Mouse (Mus musculus) neural tube, embryonic 14.5 days (tissue): ENCODE measurements around the gene Sgpl1. TPM values are rescaled to one million over a fixed set of nuclear protein-coding genes. Genes with fewer than 3 reads are reported as not detected.
A peak's percentile ranks its signal among the peaks of the same experiment; 100 is the strongest.

Source experiments
- ATAC-seq: fragments of 200-750 bp; cut with Nextera tagmentation; 2 replicates; pipeline ENCODE4 v1.8.0; 2017; ENCODE audit warnings: low read depth, mild to moderate bottlenecking, moderate TSS enrichment, moderate library complexity
- H3K27ac ChIP-seq: fragments of 300-500 bp; sonication (generic); 2 replicates; pipeline ENCODE4 v1.5.1; 2014; ENCODE audit warnings: low read depth, mild to moderate bottlenecking, control low read depth, low read length, moderate library complexity, mixed read lengths
- H3K27me3 ChIP-seq: fragments of 300-500 bp; sonication (generic); 2 replicates; pipeline ENCODE4 v1.6.1; 2014; ENCODE audit warnings: low read length; ENCODE audit not compliant: control insufficient read depth, insufficient read depth
- H3K36me3 ChIP-seq: fragments of 300-500 bp; sonication (generic); 2 replicates; pipeline ENCODE4 v1.6.1; 2014; ENCODE audit warnings: low read length, mixed read lengths; ENCODE audit not compliant: control insufficient read depth, insufficient read depth
- H3K4me1 ChIP-seq: fragments of 300-500 bp; sonication (generic); 2 replicates; pipeline ENCODE4 v1.6.1; 2014; ENCODE audit warnings: low read length; ENCODE audit not compliant: control insufficient read depth, insufficient read depth
- H3K4me2 ChIP-seq: fragments of 300-500 bp; sonication (generic); 2 replicates; pipeline ENCODE4 v1.6.1; 2014; ENCODE audit warnings: mild to moderate bottlenecking, low read depth, low read length, control low read depth
- H3K4me3 ChIP-seq: fragments of 300-500 bp; sonication (generic); 2 replicates; pipeline ENCODE4 v1.5.1; 2014; ENCODE audit warnings: low read depth, low read length, control low read depth, mixed read lengths
- H3K9ac ChIP-seq: fragments of 300-500 bp; sonication (generic); replicated peaks from 2 replicates; pipeline ENCODE4 v1.6.1; 2014; ENCODE audit warnings: low read depth, mild to moderate bottlenecking, control low read depth, low read length, mixed read lengths
- H3K9me3 ChIP-seq: fragments of 300-500 bp; sonication (generic); 2 replicates; pipeline ENCODE4 v1.6.1; 2016; ENCODE audit warnings: low read length; ENCODE audit not compliant: control insufficient read depth
- WGBS: fragments of 180-500 bp; shearing (Covaris S2); extraction: QIAGEN DNeasy Blood & Tissue Kit; methylation state at CpG from one replicate; pipeline ENCODE4 v1.1.7; 2014; 5-methylcytosine and 5-hydroxymethylcytosine counted together
- polyA plus RNA-seq: library from polyadenylated mRNA; unstranded; fragments of >200 nt; fragmentation: Nextera tagmentation; extraction: Ambion mirVana; gene quantifications from 2 replicates; pipeline ENCODE4 v1.2.1, GENCODE M21; 2014

The Sgpl1 gene
- polyA plus RNA-seq, 1 experiment from 2014 or later = 47.9 TPM

- H3K9me3 ChIP-seq = no peaks in the 10 kb centered on the region
- H3K9ac ChIP-seq = no peak overlapping the region
- H3K36me3 ChIP-seq = no peaks in the 10 kb centered on the region
- no peak overlapping the region for H3K27ac ChIP-seq
- no peak for ATAC-seq
- H3K4me3 ChIP-seq = no peak overlapping the region
- H3K4me1 ChIP-seq = no peaks in the 10 kb centered on the region
- 83% methylated on average over 4 of the region's 4 CpGs for WGBS
- no peaks in the 10 kb centered on the region for H3K27me3 ChIP-seq
- no peak overlapping the region for H3K4me2 ChIP-seq
Observed at GRCm38 (mm10) chr10:61160671-61161070, 13.2 kb upstream of the Sgpl1 start.

- Histone ChIP-seq H3K4me1 (no peaks in the 10 kb centered on the region), H3K36me3 (no peaks in the 10 kb centered on the region), H3K9me3 (no peaks in the 10 kb centered on the region), H3K27me3 (no peaks in the 10 kb centered on the region), H3K4me2 (no peak overlapping the region), H3K4me3 (no peak overlapping the region), H3K9ac (no peak overlapping the region), H3K27ac (no peak overlapping the region)
- no peak for ATAC-seq
- WGBS = 81% methylated on average over 7 of the region's 7 CpGs
Observed at GRCm38 (mm10) chr10:61160089-61160488, 12.6 kb upstream of the Sgpl1 start.

DNA sequence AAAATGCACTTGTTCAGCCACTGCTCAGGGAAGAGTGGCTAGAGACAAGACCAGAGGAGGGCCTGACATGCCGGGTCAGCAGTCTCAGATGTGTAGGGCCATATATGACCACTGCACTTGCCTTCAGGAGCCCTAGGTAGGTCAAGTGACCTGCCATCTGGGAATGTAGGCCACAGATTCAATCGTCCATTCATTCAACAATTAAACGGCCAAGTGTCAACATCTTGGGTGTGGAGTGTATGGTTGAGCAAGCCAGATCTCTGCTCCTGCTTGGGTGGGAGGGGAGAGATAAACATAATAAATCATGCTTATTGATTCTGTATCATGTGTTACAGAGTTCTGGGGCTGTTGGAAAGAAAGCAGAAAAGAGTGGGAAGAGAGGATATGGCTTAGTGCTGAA is 11.1 kb upstream of the Sgpl1 start:
- no peak overlapping the region for H3K4me3 ChIP-seq
- no peaks in the 10 kb centered on the region for H3K27me3 ChIP-seq
- H3K36me3 ChIP-seq = no peaks in the 10 kb centered on the region
- no peak overlapping the region for H3K4me2 ChIP-seq
- no peak overlapping the region for H3K9ac ChIP-seq
- H3K4me1 ChIP-seq = no peaks in the 10 kb centered on the region
- no peak overlapping the region for H3K27ac ChIP-seq
- no peak for ATAC-seq
- WGBS = 86% methylated on average over 3 of the region's 3 CpGs
- no peaks in the 10 kb centered on the region for H3K9me3 ChIP-seq

DNA sequence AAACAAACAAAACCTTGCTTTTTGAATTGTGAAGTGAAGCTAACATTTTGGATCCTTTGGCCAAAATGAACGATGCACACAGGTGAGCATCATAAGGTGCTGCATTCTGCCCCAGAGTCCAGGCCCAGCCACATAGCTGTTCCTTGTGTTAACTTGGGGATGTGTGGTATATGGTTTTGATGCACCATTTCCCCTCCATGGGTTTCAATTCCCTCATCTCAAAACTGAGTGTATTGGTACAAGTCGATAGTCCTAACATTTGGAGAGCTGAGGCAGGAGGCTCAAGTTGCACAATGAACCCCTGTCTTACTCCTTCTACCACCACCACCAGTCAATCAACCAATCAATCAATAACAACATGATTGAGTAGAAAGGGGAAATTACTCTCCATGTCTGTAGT is 8.9 kb upstream of the Sgpl1 start:
- H3K4me3 ChIP-seq = no peak overlapping the region
- H3K27me3 ChIP-seq = no peaks in the 10 kb centered on the region
- no peaks in the 10 kb centered on the region for H3K9me3 ChIP-seq
- no peak overlapping the region for H3K27ac ChIP-seq
- no peak for ATAC-seq
- H3K36me3 ChIP-seq = no peaks in the 10 kb centered on the region
- H3K4me2 ChIP-seq = no peak overlapping the region
- H3K9ac ChIP-seq = no peak overlapping the region
- WGBS = 98% methylated on average over 2 of the region's 2 CpGs
- H3K4me1 ChIP-seq = no peaks in the 10 kb centered on the region

- Histone ChIP-seq H3K4me2 (no peak overlapping the region), H3K9me3 (no peaks in the 10 kb centered on the region), H3K36me3 (no peaks in the 10 kb centered on the region), H3K27me3 (no peaks in the 10 kb centered on the region), H3K4me1 (no peaks in the 10 kb centered on the region), H3K4me3 (no peak overlapping the region), H3K9ac (no peak overlapping the region), H3K27ac (no peak overlapping the region)
- WGBS = 72% methylated on average over 3 of the region's 3 CpGs
- no peak for ATAC-seq
Observed at GRCm38 (mm10) chr10:61155611-61156010, 8.1 kb upstream of the Sgpl1 start.

DNA sequence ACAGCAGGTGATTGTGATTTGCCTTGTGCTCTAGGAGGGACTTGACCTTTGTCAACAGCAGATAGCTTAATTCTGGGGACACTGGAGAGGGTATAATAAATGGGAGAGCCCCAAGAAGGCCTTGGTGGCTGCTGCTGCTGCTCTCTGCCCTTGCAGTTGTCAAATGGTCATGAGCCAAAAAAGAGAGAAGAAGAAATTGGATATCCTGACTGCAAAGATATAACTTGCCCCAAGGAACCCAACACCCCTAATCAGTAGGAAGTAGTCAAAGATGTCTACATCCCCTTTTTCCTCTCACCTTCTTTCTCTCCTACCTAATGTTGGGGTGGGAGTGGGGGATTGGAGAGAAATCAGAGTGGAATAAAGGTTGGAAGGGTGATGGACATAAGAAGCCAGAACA is 4.6 kb upstream of the Sgpl1 start:
- H3K4me1 ChIP-seq = no peaks in the 10 kb centered on the region
- H3K27me3 ChIP-seq = no peaks in the 10 kb centered on the region
- no peak overlapping the region for H3K9ac ChIP-seq
- ATAC-seq = no peak
- no peak overlapping the region for H3K27ac ChIP-seq
- no peaks in the 10 kb centered on the region for H3K36me3 ChIP-seq
- no peak overlapping the region for H3K4me3 ChIP-seq
- H3K4me2 ChIP-seq = no peak overlapping the region
- H3K9me3 ChIP-seq = no peaks in the 10 kb centered on the region

GRCm38 (mm10) chr10:61150616-61151015 is 3.1 kb upstream of the Sgpl1 start:
- Histone ChIP-seq H3K9me3 (no peaks in the 10 kb centered on the region), H3K4me2 (no peak overlapping the region), H3K27ac (no peak overlapping the region), H3K4me3 (no peak overlapping the region), H3K9ac (no peak overlapping the region), H3K36me3 (no peaks in the 10 kb centered on the region), H3K4me1 (peaks cover 1% of the 10 kb centered on the region; the same call in 1 of the 2 replicates), H3K27me3 (no peaks in the 10 kb centered on the region)
- ATAC-seq = no peak
- WGBS = 24% methylated on average over 6 of the region's 6 CpGs

GRCm38 (mm10) chr10:61149476-61149875 is 2.0 kb upstream of the Sgpl1 start:
- ATAC-seq = no peak
- H3K4me2 ChIP-seq = no peak overlapping the region
- no peaks in the 10 kb centered on the region for H3K36me3 ChIP-seq
- no peak overlapping the region for H3K4me3 ChIP-seq
- no peaks in the 10 kb centered on the region for H3K9me3 ChIP-seq
- H3K4me1 ChIP-seq = peaks cover 8% of the 10 kb centered on the region; the same call in 1 of the 2 replicates
- no peak overlapping the region for H3K27ac ChIP-seq
- no peak overlapping the region for H3K9ac ChIP-seq
- WGBS = 89% methylated on average over 3 of the region's 3 CpGs
- H3K27me3 ChIP-seq = no peaks in the 10 kb centered on the region

GRCm38 (mm10) chr10:61146807-61147156 is 721 bp downstream of the Sgpl1 start:
- H3K27ac ChIP-seq = peak overlapping the region; percentile 90
- H3K36me3 ChIP-seq = no peaks in the 10 kb centered on the region
- peak overlapping the region; percentile 65 for H3K4me2 ChIP-seq
- H3K4me3 ChIP-seq = peak overlapping the region; percentile 69
- H3K9ac ChIP-seq = peak overlapping the region; percentile 82
- H3K27me3 ChIP-seq = no peaks in the 10 kb centered on the region
- peaks cover 8% of the 10 kb centered on the region; the same call in 1 of the 2 replicates for H3K4me1 ChIP-seq
- no peak; the same call in 1 of the 2 replicates for ATAC-seq
- 0% methylated on average over 14 of the region's 14 CpGs for WGBS
- H3K9me3 ChIP-seq = no peaks in the 10 kb centered on the region
